Mouse (Mus musculus) naive thymus-derived CD4-positive, alpha-beta T cell, adult 5 months (primary cell): ENCODE results near the gene B3galt2. TPM values are rescaled to one million over a fixed set of nuclear protein-coding genes. Genes with fewer than 3 reads are reported as not detected.

ENCODE experiments used
- polyA plus RNA-seq: library from polyadenylated mRNA; unstranded; fragments of 100-300 nt; shearing (Covaris generic); gene quantifications from one replicate; pipeline ENCODE4 v1.2.1, GENCODE M21; 2017

Gene B3galt2
- polyA plus RNA-seq: 0.12 TPM

GRCm38 (mm10) chr1:143640650-143641407, at the start of gene B3galt2:
B3galt2 (plus strand) TSS chr1:143640664.

GRCm38 (mm10) chr1:143702741-143703262, 62.3 kb downstream of the B3galt2 start, which contains the start of gene Cdc73:
Cdc73 (minus strand) TSS chr1:143702893.

Other genes with a start within 250 kb of the B3galt2 start
- 97.7 TPM for gene Cdc73, start 62.2 kb downstream of the B3galt2 start, polyA plus RNA-seq
- gene Glrx2, start 75.7 kb downstream of the B3galt2 start, polyA plus RNA-seq: 55.5 TPM
- gene Trove2, start 136.4 kb downstream of the B3galt2 start, polyA plus RNA-seq: 4.2 TPM
- 80.4 TPM for gene Uchl5, start 136.6 kb downstream of the B3galt2 start, polyA plus RNA-seq